Mouse (Mus musculus) ES-Bruce4 (cell line): ENCODE measurements around the gene Rrp1b.

Experiments
- CTCF ChIP-seq: IDR thresholded peaks from one replicate; pipeline ENCODE4 v1.8.1; 2011; ENCODE audit warnings: low read depth, low read length
- POLR2A ChIP-seq: IDR thresholded peaks from one replicate; pipeline ENCODE4 v1.8.1; 2011; ENCODE audit warnings: low read length; ENCODE audit not compliant: insufficient read depth

- TF ChIP-seq POLR2A (no peak), CTCF (no peak)
Observed at GRCm38 (mm10) chr17:31993354-31993753, 42.5 kb upstream of the Rrp1b start.
